Mouse (Mus musculus) midbrain, embryonic 14.5 days (tissue): ENCODE data around the gene Nt5dc2. TPM values are rescaled to one million over a fixed set of nuclear protein-coding genes. Genes with fewer than 3 reads are reported as not detected.

Source experiments
- ATAC-seq: fragments of 200-750 bp; cut with Nextera tagmentation; 2 replicates; pipeline ENCODE4 v1.8.0; 2017; ENCODE audit warnings: moderate number of reproducible peaks, moderate library complexity; ENCODE audit not compliant: low FRiP score, low TSS enrichment
- DNase-seq: peaks from one replicate; pipeline ENCODE4 v3.0.0-alpha.2; 2015
- H3K27ac ChIP-seq: fragments of 300-500 bp; sonication (generic); replicated peaks from 2 replicates; pipeline ENCODE4 v1.5.1; 2014; ENCODE audit warnings: mild to moderate bottlenecking, low read depth, low read length, moderate library complexity
- H3K27me3 ChIP-seq: fragments of 300-500 bp; sonication (generic); 2 replicates; pipeline ENCODE4 v1.6.1; 2014; ENCODE audit warnings: low read length, control low read depth, mixed read lengths; ENCODE audit not compliant: control insufficient read depth, insufficient read depth
- H3K36me3 ChIP-seq: fragments of 300-500 bp; sonication (generic); 2 replicates; pipeline ENCODE4 v1.6.1; 2014; ENCODE audit warnings: low read length, control low read depth; ENCODE audit not compliant: control insufficient read depth, insufficient read depth
- H3K4me1 ChIP-seq: fragments of 300-500 bp; sonication (generic); 2 replicates; pipeline ENCODE4 v1.6.1; 2014; ENCODE audit warnings: mild to moderate bottlenecking, antibody characterized with exemption, low read length, control low read depth; ENCODE audit not compliant: control insufficient read depth, insufficient read depth
- H3K4me2 ChIP-seq: fragments of 300-500 bp; sonication (generic); 2 replicates; pipeline ENCODE4 v1.6.1; 2014; ENCODE audit warnings: mild to moderate bottlenecking, low read length, moderate library complexity
- H3K4me3 ChIP-seq: fragments of 300-500 bp; sonication (generic); replicated peaks from 2 replicates; pipeline ENCODE4 v1.5.1; 2014; ENCODE audit warnings: low read depth, low read length
- H3K9ac ChIP-seq: fragments of 300-500 bp; sonication (generic); replicated peaks from 2 replicates; pipeline ENCODE4 v1.6.1; 2014; ENCODE audit warnings: mild to moderate bottlenecking, low read length, moderate library complexity
- H3K9me3 ChIP-seq: fragments of 300-500 bp; sonication (generic); 2 replicates; pipeline ENCODE4 v1.6.1; 2016; ENCODE audit warnings: low read length, control low read depth, mixed read lengths; ENCODE audit not compliant: control insufficient read depth
- WGBS: fragments of 180-500 bp; shearing (Covaris S2); extraction: QIAGEN DNeasy Blood & Tissue Kit; methylation state at CpG from one replicate; pipeline ENCODE4 v1.1.7; 2014; 5-methylcytosine and 5-hydroxymethylcytosine counted together
- polyA plus RNA-seq: library from polyadenylated mRNA; unstranded; fragments of >200 nt; fragmentation: Nextera tagmentation; extraction: Ambion mirVana; gene quantifications from 2 replicates; pipeline ENCODE4 v1.2.1, GENCODE M21; 2014

The Nt5dc2 gene
- polyA plus RNA-seq, 1 experiment from 2014 or later = 284 TPM

DNA sequence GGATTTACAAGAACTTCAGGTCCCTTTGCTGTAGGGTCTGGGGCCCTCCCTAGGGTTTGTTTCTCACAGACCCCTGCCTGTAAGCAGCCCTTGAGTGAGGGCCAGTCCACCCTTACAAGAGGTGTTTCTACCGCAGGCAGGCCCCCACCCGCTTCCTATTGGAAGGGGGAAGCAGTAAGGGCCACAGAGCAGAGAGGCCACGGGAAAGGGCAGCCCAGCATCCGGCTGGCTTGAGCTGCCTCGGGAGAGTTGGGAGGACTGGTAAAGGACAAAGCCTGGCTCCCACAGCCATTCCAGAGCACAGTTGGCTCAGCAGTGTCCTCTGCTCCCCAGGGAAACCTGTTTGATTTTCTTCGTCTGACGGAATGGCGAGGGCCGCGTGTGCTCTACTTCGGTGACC is 6.9 kb downstream of the Nt5dc2 start:
- peaks cover 81% of the 10 kb centered on the region for H3K36me3 ChIP-seq
- no peak overlapping the region for H3K9ac ChIP-seq
- H3K4me3 ChIP-seq = no peak overlapping the region
- H3K4me2 ChIP-seq = no peak overlapping the region
- H3K4me1 ChIP-seq = peaks cover 9% of the 10 kb centered on the region
- no peaks in the 10 kb centered on the region for H3K27me3 ChIP-seq
- ATAC-seq = no peak
- DNase-seq = no peak
- no peaks in the 10 kb centered on the region for H3K9me3 ChIP-seq
- WGBS = 85% methylated on average over 11 of the region's 11 CpGs
- no peak overlapping the region for H3K27ac ChIP-seq

DNA sequence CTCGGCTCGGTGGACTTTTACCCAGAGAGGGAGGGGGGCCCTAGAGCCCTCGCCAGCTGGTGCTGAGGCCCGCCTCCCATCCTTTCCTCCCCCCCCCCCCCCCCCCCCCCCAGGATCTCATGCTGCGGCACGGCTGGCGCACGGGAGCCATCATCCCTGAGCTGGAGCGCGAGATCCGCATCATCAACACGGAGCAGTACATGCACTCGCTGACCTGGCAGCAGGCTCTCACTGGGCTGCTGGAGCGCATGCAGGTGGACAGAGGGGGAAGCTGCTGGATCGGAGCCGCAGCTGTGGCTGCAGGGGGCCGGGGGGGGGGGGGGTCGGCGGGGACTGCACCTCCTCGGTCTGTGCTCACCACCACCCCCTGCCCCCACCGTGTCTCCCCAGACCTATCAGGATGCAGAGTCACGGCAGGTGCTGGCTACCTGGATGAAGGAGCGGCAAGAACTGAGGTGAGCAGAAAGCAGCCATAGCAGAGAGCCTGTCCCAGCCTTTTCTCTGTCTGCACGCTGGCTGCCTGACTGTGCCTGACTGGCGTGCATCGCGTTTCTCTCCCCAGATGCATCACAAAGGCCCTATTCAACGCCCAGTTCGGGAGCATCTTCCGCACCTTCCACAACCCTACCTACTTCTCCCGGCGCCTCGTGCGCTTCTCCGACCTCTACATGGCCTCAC is 7.5 kb downstream of the Nt5dc2 start:
- Histone ChIP-seq H3K4me1 (peaks cover 4% of the 10 kb centered on the region), H3K9ac (no peak overlapping the region), H3K27me3 (no peaks in the 10 kb centered on the region), H3K4me2 (no peak overlapping the region), H3K36me3 (peaks cover 81% of the 10 kb centered on the region), H3K4me3 (no peak overlapping the region), H3K27ac (no peak overlapping the region), H3K9me3 (no peaks in the 10 kb centered on the region)
- no peak for ATAC-seq
- 89% methylated on average over 32 of the region's 35 CpGs for WGBS
- no peak for DNase-seq

DNA sequence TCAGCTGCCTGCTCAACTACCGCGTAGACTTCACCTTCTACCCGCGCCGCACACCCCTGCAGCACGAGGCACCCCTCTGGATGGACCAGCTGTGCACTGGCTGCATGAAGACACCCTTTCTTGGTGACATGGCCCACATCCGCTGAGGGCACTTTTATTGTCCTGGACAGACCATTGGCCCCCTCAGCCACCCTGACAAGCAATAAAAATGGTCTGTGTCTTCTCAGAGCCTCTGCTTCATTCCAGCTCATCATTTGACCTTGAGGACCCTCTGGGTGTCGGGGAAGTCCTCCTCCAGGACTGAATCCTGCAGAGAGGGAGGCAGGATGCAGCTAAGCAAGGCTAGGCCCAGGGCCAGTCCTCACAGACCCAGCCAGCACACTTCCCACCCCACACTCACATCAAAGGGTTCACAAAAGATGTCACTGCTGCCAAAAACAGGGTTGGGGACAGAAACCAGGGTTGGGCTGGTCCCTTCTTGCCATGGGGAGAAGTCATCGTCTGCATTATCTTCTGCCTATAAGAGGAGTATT is 8.1 kb downstream of the Nt5dc2 start:
- H3K36me3 ChIP-seq = peaks cover 81% of the 10 kb centered on the region
- 94% methylated on average over 9 of the region's 9 CpGs for WGBS

GRCm38 (mm10) chr14:31139666-31140065 is 8.8 kb downstream of the Nt5dc2 start:
- Histone ChIP-seq H3K27me3 (no peaks in the 10 kb centered on the region), H3K9ac (no peak overlapping the region), H3K36me3 (peaks cover 75% of the 10 kb centered on the region), H3K4me2 (no peak overlapping the region), H3K27ac (no peak overlapping the region), H3K9me3 (no peaks in the 10 kb centered on the region), H3K4me1 (no peaks in the 10 kb centered on the region; the same call in 1 of the 2 replicates), H3K4me3 (no peak overlapping the region)
- ATAC-seq (no peak), DNase-seq (no peak)
- 93% methylated on average over 12 of the region's 12 CpGs for whole genome bisulfite sequencing

More for the DNA sequence above, 8.1 kb downstream of the Nt5dc2 start:
- Histone ChIP-seq H3K27ac (no peak overlapping the region), H3K4me2 (no peak overlapping the region), H3K27me3 (no peaks in the 10 kb centered on the region), H3K4me1 (no peaks in the 10 kb centered on the region; the same call in 1 of the 2 replicates), H3K9ac (no peak overlapping the region), H3K4me3 (no peak overlapping the region), H3K9me3 (no peaks in the 10 kb centered on the region)
- DNase-seq = no peak
- no peak for ATAC-seq

DNA sequence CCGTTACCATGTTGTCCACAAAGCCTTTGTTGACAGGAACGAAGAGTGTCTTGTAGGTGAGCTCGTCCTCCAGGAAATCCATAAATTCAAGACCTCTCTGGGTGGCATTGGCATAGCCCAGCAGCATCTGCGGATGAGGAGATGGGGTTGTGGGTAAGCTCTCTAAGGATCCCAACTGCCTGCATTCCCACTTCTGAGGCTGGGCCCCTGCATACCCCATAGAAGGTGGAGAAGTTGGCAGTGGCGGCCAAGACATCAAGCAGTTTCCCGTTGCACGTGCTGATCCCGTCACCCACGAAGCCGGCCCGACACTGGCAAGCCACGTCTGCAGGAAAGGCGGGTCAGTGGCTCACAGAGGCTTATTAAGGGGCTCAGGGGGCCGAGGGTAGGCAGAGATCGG is 9.3 kb downstream of the Nt5dc2 start:
- no peak for DNase-seq
- H3K27me3 ChIP-seq = no peaks in the 10 kb centered on the region
- 94% methylated on average over 15 of the region's 15 CpGs for WGBS

DNA sequence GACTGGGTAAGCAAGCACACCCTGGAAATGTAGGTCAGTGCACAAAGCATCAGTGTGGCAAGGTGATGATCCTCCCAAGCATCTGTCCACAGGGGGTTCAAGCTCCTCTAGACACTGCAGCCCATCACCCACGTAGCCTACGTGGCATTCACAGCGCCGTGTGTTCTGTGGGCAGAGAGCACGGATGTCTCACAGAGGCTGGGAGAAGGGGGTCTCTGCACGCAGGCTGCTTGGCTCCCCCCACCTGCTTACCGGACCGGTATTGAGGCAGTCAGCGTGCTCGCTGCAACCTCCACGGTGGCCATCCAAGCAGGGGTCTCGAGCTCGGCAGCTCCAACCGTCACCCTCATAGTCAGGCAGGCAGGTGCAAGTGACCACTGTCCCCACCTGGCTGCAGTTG is 10.2 kb downstream of the Nt5dc2 start:
- H3K27me3 ChIP-seq = no peaks in the 10 kb centered on the region

More for the DNA sequence above, 9.3 kb downstream of the Nt5dc2 start:
- H3K4me3 ChIP-seq = no peak overlapping the region
- H3K4me2 ChIP-seq = no peak overlapping the region
- no peaks in the 10 kb centered on the region for H3K4me1 ChIP-seq
- H3K36me3 ChIP-seq = peaks cover 71% of the 10 kb centered on the region
- no peak overlapping the region for H3K9ac ChIP-seq
- ATAC-seq = no peak
- no peaks in the 10 kb centered on the region for H3K9me3 ChIP-seq
- no peak overlapping the region for H3K27ac ChIP-seq

GRCm38 (mm10) chr14:31145694-31146093 is 14.8 kb downstream of the Nt5dc2 start:
- Histone ChIP-seq H3K4me3 (no peak overlapping the region), H3K9me3 (no peaks in the 10 kb centered on the region), H3K27ac (no peak overlapping the region), H3K4me1 (no peaks in the 10 kb centered on the region), H3K36me3 (peaks cover 16% of the 10 kb centered on the region), H3K9ac (no peak overlapping the region), H3K4me2 (no peak overlapping the region), H3K27me3 (no peaks in the 10 kb centered on the region)
- WGBS = 95% methylated on average over 11 of the region's 11 CpGs
- no peak for ATAC-seq
- DNase-seq = no peak

More for the DNA sequence above, 10.2 kb downstream of the Nt5dc2 start:
- no peak for DNase-seq
- no peak overlapping the region for H3K4me2 ChIP-seq
- H3K9me3 ChIP-seq = no peaks in the 10 kb centered on the region
- no peak overlapping the region for H3K27ac ChIP-seq
- no peaks in the 10 kb centered on the region for H3K4me1 ChIP-seq
- H3K36me3 ChIP-seq = peaks cover 62% of the 10 kb centered on the region
- H3K4me3 ChIP-seq = no peak overlapping the region
- 94% methylated on average over 14 of the region's 14 CpGs for WGBS
- no peak for ATAC-seq
- no peak overlapping the region for H3K9ac ChIP-seq

DNA sequence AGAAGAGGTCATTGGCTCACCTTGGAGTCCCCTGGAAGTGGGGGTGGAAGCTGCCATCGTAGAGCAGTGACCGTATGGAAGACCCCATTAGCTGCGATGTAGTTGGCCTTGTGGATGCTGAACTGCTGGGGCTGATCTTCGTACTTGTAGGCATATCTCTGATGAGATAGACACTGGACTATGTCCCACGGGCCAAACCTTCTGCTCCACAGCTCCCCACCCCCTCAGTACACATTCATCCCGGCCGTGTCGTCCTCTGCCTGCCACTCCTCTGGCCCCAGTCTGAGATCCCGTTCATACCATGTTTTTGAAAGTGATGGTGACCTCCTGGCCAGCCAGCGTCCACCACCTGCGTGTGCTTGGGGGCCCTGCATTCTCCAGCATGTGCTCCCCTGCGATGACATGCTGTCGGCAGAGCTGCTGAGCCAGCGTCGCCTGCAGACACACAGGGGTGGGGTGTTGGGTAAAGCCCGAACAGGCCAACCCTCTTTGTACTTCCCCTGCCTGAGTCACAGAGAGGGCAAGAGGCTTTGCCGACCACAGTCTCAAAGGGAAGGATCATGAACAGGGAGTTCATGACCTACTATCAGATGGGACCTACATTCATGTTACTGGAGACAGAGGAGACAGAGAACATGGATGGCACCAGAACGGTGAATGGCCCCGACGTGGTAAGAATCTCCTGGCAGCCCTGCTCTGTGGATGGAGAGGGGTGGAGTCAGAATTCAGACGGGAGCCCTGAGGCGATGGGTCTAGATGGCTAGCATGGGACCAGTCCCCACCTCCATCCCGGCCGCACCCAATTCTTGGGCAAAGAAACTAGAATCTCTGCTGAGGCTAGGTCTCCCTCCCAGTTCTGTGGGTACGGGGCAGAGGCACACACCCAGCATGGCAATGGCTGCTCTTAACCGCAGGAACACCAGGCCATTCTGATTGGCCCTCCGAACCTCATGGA is 29.6 kb downstream of the Nt5dc2 start:
- 86% methylated on average over 27 of the region's 27 CpGs for WGBS
- no peaks in the 10 kb centered on the region for H3K36me3 ChIP-seq
- no peaks in the 10 kb centered on the region for H3K27me3 ChIP-seq
- ATAC-seq (no peak), DNase-seq (no peak)
- no peaks in the 10 kb centered on the region for H3K4me1 ChIP-seq
- no peak overlapping the region for H3K4me2 ChIP-seq
- no peak overlapping the region for H3K4me3 ChIP-seq
- no peak overlapping the region for H3K27ac ChIP-seq
- H3K9ac ChIP-seq = no peak overlapping the region
- H3K9me3 ChIP-seq = no peaks in the 10 kb centered on the region
